Mouse (Mus musculus) G1E (cell line): ENCODE data around the gene Ntm.

ENCODE experiments used
- CTCF ChIP-seq: IDR thresholded peaks from 2 replicates; pipeline ENCODE4 v1.5.1; 2012; ENCODE audit warnings: low read depth, low read length, inconsistent platforms, mixed read lengths
- GATA1 ChIP-seq: IDR thresholded peaks from 2 replicates; pipeline ENCODE4 v1.6.1; 2012; ENCODE audit warnings: borderline replicate concordance, low read length, inconsistent platforms, mixed read lengths
- POLR2AphosphoS5 ChIP-seq: IDR thresholded peaks from 2 replicates; pipeline ENCODE4 v1.6.1; 2012; ENCODE audit warnings: low read depth, low read length, inconsistent platforms; ENCODE audit not compliant: insufficient replicate concordance
- TAL1 ChIP-seq: conservative IDR thresholded peaks from 2 replicates; pipeline ENCODE4 v1.6.1; 2012; ENCODE audit warnings: low read depth, low read length, inconsistent platforms, mixed read lengths

DNA sequence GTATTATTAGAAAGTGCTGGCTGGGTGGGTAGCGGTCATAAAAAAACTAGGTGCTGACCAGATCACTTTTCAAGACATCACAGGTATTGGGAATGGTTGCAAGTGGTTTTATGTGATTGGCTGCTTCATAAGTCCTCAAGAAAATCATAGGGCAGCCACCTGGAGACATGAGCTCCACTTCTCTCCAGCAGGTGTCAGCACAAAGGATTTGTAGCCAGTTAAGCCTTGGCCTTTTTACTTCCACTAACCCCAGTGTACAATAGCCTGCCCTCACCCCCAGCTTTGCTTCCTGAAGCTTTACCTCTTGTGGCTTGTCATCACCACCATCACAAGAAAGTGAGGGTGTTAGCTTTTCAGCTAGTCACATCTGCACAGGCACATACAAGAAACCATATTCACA lies 211.5 kb downstream of the Ntm start:
- TF ChIP-seq CTCF (no peak), GATA1 (no peak), POLR2AphosphoS5 (no peak), TAL1 (no peak)
